Mouse (Mus musculus) embryonic facial prominence, embryonic 13.5 days (tissue): Measurements from ENCODE around the gene Ccdc97. TPM values are rescaled to one million over a fixed set of nuclear protein-coding genes. Genes with fewer than 3 reads are reported as not detected.

Source experiments
- ATAC-seq: fragments of 200-750 bp; cut with Nextera tagmentation; 2 replicates; pipeline ENCODE4 v1.8.0; 2017; ENCODE audit warnings: low read depth; ENCODE audit not compliant: insufficient number of reproducible peaks, insufficient read depth, low FRiP score, low TSS enrichment
- H3K27ac ChIP-seq: fragments of 300-500 bp; sonication (generic); 2 replicates; pipeline ENCODE4 v1.5.1; 2015; ENCODE audit warnings: moderate library complexity, mild to moderate bottlenecking, inconsistent platforms
- H3K27me3 ChIP-seq: fragments of 300-500 bp; sonication (generic); 2 replicates; pipeline ENCODE4 v1.6.1; 2015; ENCODE audit warnings: mild to moderate bottlenecking, inconsistent platforms
- H3K36me3 ChIP-seq: fragments of 300-500 bp; sonication (generic); 2 replicates; pipeline ENCODE4 v1.6.1; 2015; ENCODE audit warnings: mild to moderate bottlenecking, inconsistent platforms
- H3K4me1 ChIP-seq: fragments of 300-500 bp; sonication (generic); 2 replicates; pipeline ENCODE4 v1.6.1; 2015; ENCODE audit warnings: inconsistent platforms
- H3K4me2 ChIP-seq: fragments of 300-500 bp; sonication (generic); 2 replicates; pipeline ENCODE4 v1.6.1; 2015; ENCODE audit warnings: moderate library complexity, mild to moderate bottlenecking, inconsistent platforms
- H3K4me3 ChIP-seq: fragments of 300-500 bp; sonication (generic); 2 replicates; pipeline ENCODE4 v1.5.1; 2015; ENCODE audit warnings: mild to moderate bottlenecking, inconsistent platforms
- H3K9ac ChIP-seq: fragments of 300-500 bp; sonication (generic); 2 replicates; pipeline ENCODE4 v1.6.1; 2015; ENCODE audit warnings: mild to moderate bottlenecking, inconsistent platforms
- H3K9me3 ChIP-seq: fragments of 300-500 bp; sonication (generic); 2 replicates; pipeline ENCODE4 v1.6.1; 2016; ENCODE audit warnings: inconsistent platforms
- WGBS: fragments of 180-500 bp; shearing (Covaris S2); methylation state at CpG from one replicate; pipeline ENCODE4 v1.1.7; 2015; ENCODE audit warnings: mixed read lengths; 5-methylcytosine and 5-hydroxymethylcytosine counted together
- polyA plus RNA-seq: library from polyadenylated mRNA; unstranded; fragments of >200 nt; fragmentation: Nextera tagmentation; extraction: Ambion mirVana; gene quantifications from 2 replicates; pipeline ENCODE4 v1.2.1, GENCODE M21; 2015

Ccdc97 gene
- polyA plus RNA-seq, 1 experiment from 2014 or later = 26.3 TPM

DNA sequence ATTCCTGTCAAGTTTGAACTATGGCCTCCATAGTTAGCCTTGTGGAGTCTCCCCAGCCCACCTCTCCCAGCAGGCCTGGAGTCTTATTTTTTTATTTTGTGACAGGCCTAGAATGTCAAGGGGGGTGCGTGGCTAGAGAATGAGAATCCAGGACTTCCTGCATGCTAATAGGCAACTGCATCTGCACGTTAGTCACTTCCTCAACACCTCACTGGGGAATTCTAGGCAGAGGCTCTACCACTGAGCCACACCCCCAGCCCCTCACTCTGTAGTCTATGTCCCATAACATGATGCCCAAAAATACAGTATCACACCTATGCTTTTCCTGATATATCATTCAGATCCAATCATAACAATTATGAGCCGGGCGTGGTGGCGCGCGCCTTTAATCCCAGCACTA lies 41.9 kb downstream of the Ccdc97 start:
- Histone ChIP-seq H3K9ac (no peak overlapping the region), H3K9me3 (no peaks in the 10 kb centered on the region), H3K27ac (no peak overlapping the region), H3K4me1 (peaks cover 28% of the 10 kb centered on the region), H3K4me3 (no peak overlapping the region), H3K27me3 (peaks cover 57% of the 10 kb centered on the region), H3K36me3 (no peaks in the 10 kb centered on the region), H3K4me2 (no peak overlapping the region)
- ATAC-seq = no peak
- 91% methylated on average over 7 of the region's 7 CpGs for WGBS

DNA sequence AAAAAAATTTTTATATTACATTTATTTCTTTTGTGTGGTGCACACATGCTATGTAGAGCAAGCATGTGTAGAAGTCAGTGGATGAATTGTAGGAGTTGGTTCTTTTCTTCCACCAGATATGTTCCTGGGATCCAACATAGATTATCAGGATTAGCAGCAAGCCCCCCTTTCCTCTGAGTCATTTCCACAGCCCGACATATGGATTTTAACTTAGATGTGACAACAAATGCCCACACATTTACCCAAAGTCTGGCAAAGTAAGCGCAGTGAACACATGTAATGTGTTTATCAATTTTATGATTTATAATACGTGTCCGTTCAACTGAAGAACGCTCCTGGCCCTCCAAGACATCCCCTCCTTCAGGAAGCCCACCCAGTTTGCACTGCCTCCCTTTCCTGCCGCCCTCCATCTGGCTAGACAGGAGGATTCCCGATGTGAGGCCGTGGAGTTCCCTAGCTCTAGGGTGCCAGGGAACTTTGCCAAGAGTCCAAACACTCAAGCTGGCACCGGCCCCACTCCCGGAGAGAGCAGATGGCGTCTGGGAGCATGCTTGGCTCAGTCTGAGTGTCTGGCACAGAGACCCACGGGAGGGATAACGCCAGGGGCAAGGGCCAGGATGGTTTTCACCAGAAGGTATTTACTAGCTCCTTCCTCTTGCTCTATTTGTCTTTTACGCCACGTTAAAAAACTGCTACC lies 42.7 kb downstream of the Ccdc97 start:
- no peak for ATAC-seq
- 63% methylated on average over 15 of the region's 15 CpGs for WGBS
- Histone ChIP-seq H3K9me3 (no peaks in the 10 kb centered on the region), H3K36me3 (no peaks in the 10 kb centered on the region), H3K9ac (no peak overlapping the region), H3K27ac (no peak overlapping the region), H3K4me2 (peak overlapping the region; percentile 9; the same call in 1 of the 2 replicates), H3K4me3 (no peak overlapping the region), H3K4me1 (peaks cover 24% of the 10 kb centered on the region), H3K27me3 (peaks cover 57% of the 10 kb centered on the region)

DNA sequence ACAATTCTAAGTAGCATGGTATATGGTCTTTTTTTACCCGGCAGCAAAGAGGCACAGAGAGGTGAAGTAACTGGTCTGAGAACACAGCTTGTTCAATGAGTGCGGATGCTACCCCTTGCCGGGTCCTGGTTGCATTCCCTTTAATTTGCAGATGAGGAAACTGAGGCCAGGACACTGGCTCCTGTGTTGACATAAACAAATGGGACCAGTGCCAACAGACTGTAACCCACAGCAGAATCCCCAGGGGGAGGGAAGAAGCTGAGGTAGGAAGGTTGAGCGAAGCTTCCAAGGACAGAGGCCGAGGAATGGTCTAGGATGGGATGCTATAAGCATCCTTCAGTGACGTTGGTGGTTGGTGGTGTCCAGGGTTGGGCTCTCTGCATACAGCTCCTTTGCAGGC lies 43.5 kb downstream of the Ccdc97 start:
- Histone ChIP-seq H3K4me1 (peaks cover 21% of the 10 kb centered on the region), H3K4me2 (peak overlapping the region; percentile 65), H3K4me3 (peak overlapping the region; percentile 37; the same call in 1 of the 2 replicates), H3K9ac (peak overlapping the region; percentile 66; the same call in 1 of the 2 replicates), H3K36me3 (no peaks in the 10 kb centered on the region), H3K9me3 (no peaks in the 10 kb centered on the region), H3K27ac (no peak overlapping the region), H3K27me3 (peaks cover 57% of the 10 kb centered on the region)
- no peak for ATAC-seq
- 43% methylated on average over 6 of the region's 6 CpGs for WGBS

DNA sequence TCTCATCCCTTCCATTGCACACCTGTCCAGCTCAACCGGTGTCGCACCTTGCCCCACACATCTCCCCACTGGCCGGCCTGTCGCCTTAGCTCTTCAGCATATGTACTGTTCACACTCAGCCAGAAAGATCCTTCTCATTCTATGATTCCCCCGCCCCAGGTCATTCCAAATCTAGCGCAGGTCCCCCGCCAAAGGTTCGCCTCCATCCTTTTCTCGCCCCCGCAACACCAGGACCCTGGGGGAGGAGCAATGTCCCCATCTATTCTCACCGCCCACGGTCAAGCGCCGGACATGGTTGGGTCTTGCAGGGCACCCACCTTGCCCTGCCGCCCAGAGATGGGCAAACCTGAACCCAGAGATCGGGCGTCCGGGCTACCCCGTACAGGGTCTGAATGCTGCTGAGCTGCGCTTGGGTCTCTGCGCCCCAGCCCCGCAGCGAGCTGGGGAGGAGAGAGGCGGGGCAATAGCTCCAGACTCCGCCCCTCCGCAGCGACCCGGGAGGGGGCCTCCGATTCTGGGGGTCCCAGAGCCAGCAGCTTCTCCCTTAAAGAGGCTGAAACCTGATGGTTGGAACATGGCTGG lies 44.1 kb downstream of the Ccdc97 start, which contains the start of gene Tmem91:
Gene Tmem91, minus strand, starts transcription at position 448 of the 582 bp plus-strand sequence.
- peak within 1 kb of the TSS; percentile 66 for H3K9ac ChIP-seq
- H3K4me2 ChIP-seq = peak within 1 kb of the TSS; percentile 65
- no peak within 1 kb of the TSS for H3K27ac ChIP-seq
- H3K36me3 ChIP-seq = peaks cover under 1% of the 10 kb centered on the region; the same call in 1 of the 2 replicates
- H3K4me1 ChIP-seq = peaks cover 16% of the 10 kb centered on the region
- H3K4me3 ChIP-seq = peak within 1 kb of the TSS; percentile 37
- no peaks in the 10 kb centered on the region for H3K9me3 ChIP-seq
- H3K27me3 ChIP-seq = peaks cover 57% of the 10 kb centered on the region
- no peak for ATAC-seq
- 3% methylated on average over 29 of the region's 29 CpGs for WGBS

DNA sequence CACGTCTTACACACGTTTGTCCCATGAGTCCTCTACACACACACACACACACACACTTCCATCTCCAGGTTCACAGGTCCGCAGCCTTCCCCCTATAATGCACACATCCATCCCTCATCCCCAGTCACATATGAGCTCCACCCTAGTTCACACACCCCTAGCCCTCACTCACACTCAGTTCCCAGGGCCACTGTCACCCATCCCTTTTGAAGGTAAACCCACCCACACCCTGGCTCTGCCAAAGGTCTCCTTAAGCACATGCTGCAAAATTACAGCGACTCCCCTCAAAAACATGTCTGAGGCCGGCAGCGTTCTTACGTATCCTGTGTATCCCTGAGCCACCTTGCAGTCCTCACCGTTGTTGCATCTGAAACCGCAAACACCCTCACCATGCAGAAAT lies 44.6 kb downstream of the Ccdc97 start:
- Histone ChIP-seq H3K4me3 (no peak overlapping the region), H3K4me1 (peaks cover 16% of the 10 kb centered on the region), H3K9me3 (no peaks in the 10 kb centered on the region), H3K4me2 (peak overlapping the region; percentile 65; the same call in 1 of the 2 replicates), H3K36me3 (peaks cover 5% of the 10 kb centered on the region; the same call in 1 of the 2 replicates), H3K27ac (no peak overlapping the region), H3K9ac (peak overlapping the region; percentile 66; the same call in 1 of the 2 replicates), H3K27me3 (peaks cover 54% of the 10 kb centered on the region)
- no peak for ATAC-seq
- whole genome bisulfite sequencing = 27% methylated on average over 9 of the region's 9 CpGs

DNA sequence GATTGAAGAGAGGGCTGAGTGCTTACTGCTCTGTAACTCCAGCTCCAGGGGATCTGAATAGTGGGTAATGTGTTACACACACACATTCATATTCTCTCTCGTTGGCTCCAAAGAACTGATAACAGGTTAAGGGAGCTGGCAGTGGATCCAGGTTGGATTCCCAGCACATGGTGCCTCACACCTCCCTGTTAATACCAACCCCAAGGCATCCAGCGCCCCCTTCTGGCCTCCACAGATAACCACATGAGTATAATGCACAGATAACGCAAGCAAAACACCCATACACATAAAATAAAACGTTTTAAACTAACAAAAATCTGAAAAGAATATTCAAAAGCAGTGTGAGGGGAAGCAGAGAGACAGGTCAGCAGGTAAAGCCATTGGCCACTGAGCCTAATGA lies 46.4 kb downstream of the Ccdc97 start:
- 55% methylated on average over 4 of the region's 4 CpGs for WGBS
- Histone ChIP-seq H3K4me1 (peaks cover 16% of the 10 kb centered on the region), H3K4me3 (no peak overlapping the region), H3K27me3 (peaks cover 40% of the 10 kb centered on the region), H3K9ac (no peak overlapping the region), H3K36me3 (peaks cover 24% of the 10 kb centered on the region), H3K9me3 (no peaks in the 10 kb centered on the region), H3K4me2 (no peak overlapping the region), H3K27ac (no peak overlapping the region)
- ATAC-seq = no peak

DNA sequence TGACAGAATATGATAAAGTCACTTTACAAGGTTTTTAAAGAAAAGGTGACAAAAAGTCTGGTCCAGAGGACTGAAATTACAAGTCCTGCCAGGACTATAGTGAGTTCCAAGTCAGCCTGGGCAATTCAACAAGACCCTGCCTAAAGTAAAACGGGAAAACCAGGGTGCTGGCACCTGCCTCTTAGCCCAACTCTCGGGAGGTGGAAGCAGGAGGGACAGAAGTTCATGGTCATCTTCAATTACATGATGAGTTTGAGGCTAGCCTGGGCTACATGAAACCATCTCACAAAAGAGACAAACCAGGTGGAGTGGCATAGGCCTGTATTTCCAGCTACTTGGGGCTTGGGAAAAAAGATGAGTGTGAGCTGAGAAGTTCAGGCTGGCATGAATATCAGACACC lies 47.2 kb downstream of the Ccdc97 start:
- Histone ChIP-seq H3K9ac (no peak overlapping the region), H3K27ac (no peak overlapping the region), H3K4me2 (no peak overlapping the region), H3K4me1 (peaks cover 13% of the 10 kb centered on the region), H3K36me3 (peaks cover 31% of the 10 kb centered on the region), H3K9me3 (no peaks in the 10 kb centered on the region), H3K4me3 (no peak overlapping the region), H3K27me3 (peaks cover 39% of the 10 kb centered on the region)
- no peak for ATAC-seq
- WGBS = 73% methylated on average over 2 of the region's 2 CpGs

DNA sequence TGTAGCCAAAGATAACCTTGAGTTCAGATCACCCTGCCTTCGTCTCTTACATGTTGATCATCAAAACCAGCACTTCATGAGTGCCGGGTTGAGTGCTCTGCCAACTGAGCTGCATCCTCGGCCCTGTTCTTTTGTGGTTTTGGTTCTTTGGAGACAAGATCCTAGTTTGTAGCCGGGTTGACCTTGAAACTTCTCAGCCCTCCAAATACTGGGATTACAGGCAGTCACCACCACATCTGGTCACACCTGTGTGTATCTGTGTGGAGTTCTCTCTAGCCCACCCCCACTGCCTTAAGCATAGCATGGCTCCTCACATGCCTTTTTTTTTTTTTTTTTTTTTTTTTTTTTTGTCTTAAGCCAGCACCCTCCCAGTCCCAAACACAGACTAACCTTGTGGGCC lies 48.8 kb downstream of the Ccdc97 start:
- WGBS = 87% methylated on average over 4 of the region's 4 CpGs
- no peak for ATAC-seq

DNA sequence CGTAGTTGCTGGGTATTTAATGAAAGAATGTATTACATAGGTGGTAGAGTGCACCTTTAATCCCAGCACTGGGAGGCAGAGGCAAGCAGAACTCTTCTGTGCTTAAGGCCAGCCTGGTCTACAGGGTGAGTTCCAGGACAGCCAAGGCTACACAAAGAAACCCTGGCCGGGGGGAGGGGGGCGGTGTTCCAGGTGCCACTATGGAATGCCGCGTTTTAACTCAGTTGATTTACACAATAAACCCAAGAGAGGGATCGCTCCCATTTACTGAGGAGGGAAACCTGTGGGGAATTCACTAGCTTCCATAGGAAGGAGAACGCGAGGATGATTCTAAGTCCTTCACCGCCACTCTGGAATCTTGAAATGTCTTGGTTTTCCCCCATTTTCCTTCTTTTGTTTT lies 49.3 kb downstream of the Ccdc97 start:
- ATAC-seq = no peak
- Histone ChIP-seq H3K4me2 (no peak overlapping the region), H3K36me3 (peaks cover 47% of the 10 kb centered on the region), H3K9me3 (no peaks in the 10 kb centered on the region), H3K27ac (no peak overlapping the region), H3K4me3 (no peak overlapping the region), H3K27me3 (peaks cover 20% of the 10 kb centered on the region), H3K4me1 (peaks cover 2% of the 10 kb centered on the region), H3K9ac (no peak overlapping the region)
- WGBS = 83% methylated on average over 9 of the region's 9 CpGs

More for the DNA sequence above, 48.8 kb downstream of the Ccdc97 start:
- H3K4me1 ChIP-seq = peaks cover 7% of the 10 kb centered on the region
- no peak overlapping the region for H3K4me3 ChIP-seq
- H3K27ac ChIP-seq = no peak overlapping the region
- no peak overlapping the region for H3K9ac ChIP-seq
- peaks cover 42% of the 10 kb centered on the region for H3K36me3 ChIP-seq
- no peaks in the 10 kb centered on the region for H3K9me3 ChIP-seq
- peaks cover 25% of the 10 kb centered on the region for H3K27me3 ChIP-seq
- no peak overlapping the region for H3K4me2 ChIP-seq

DNA sequence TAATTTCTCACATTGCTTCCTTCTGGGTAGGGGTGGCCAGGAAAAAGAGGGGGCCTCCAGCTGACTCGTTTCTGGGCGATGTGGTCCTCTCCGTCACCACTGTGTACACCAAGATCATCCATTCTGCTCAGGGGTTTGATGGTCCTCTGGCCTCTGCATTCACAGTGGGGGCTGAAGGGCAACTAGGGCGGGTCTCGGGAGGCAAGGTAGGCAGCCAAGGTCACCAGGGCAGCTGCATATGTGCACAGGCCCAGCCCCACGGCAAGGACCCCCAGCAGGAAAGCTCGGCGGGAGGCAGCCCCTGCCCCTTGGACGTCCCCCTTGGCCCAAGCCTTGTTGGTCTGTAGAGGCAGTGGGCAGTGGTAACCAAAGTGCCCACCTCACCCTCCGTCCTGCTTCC lies 49.7 kb downstream of the Ccdc97 start:
- H3K4me2 ChIP-seq = no peak overlapping the region
- no peaks in the 10 kb centered on the region for H3K9me3 ChIP-seq
- H3K27me3 ChIP-seq = peaks cover 16% of the 10 kb centered on the region
- ATAC-seq = no peak
- no peak overlapping the region for H3K27ac ChIP-seq
- 90% methylated on average over 10 of the region's 10 CpGs for WGBS
- H3K36me3 ChIP-seq = peaks cover 51% of the 10 kb centered on the region
- no peaks in the 10 kb centered on the region; the same call in 1 of the 2 replicates for H3K4me1 ChIP-seq
- no peak overlapping the region for H3K4me3 ChIP-seq
- no peak overlapping the region for H3K9ac ChIP-seq

DNA sequence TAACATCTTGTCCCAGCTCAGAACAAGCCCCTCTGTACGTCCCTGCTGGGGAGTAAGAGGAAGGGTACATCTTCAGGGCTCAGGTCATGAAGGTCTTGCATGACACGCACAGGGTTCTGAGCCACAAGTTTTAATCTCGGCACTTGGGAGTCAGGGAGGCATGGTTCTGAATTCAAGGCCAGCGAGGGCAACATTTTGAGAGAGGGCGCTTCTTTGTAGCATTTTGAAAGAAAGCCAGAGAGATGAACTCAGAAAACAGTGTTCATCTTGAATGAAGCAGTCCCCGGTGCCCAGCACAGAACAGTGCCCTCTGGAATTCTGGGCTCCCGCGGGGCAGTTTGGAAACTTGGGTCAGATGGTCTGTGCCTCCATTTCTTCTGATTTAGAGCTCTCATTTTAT lies 52.5 kb downstream of the Ccdc97 start:
- no peaks in the 10 kb centered on the region; the same call in 1 of the 2 replicates for H3K4me1 ChIP-seq
- no peak for ATAC-seq
- no peaks in the 10 kb centered on the region for H3K27me3 ChIP-seq
- no peak overlapping the region for H3K4me2 ChIP-seq
- no peak overlapping the region for H3K9ac ChIP-seq
- peaks cover 68% of the 10 kb centered on the region for H3K36me3 ChIP-seq
- H3K9me3 ChIP-seq = no peaks in the 10 kb centered on the region
- 94% methylated on average over 8 of the region's 8 CpGs for WGBS
- no peak overlapping the region for H3K27ac ChIP-seq
- no peak overlapping the region for H3K4me3 ChIP-seq
